Mouse (Mus musculus): ENCODE results near the gene Pir.

The Pir gene

GRCm38 (mm10) chrX:164269285-164269761, at the start of gene Pir:
TSS of gene Pir (plus strand) at chrX:164269371.
- peak; percentile 94 for DNase-seq (ENCODE audit: low read depth, low spot score)

GRCm38 (mm10) chrX:164221989-164222388, 47.2 kb upstream of the Pir start:
- peak; percentile 31 for DNase-seq (ENCODE audit: low read depth, low spot score)

- DNase-seq (ENCODE audit: low read depth, low spot score) = peak; percentile 1
Observed at GRCm38 (mm10) chrX:164233380-164233779, 35.8 kb upstream of the Pir start.

GRCm38 (mm10) chrX:164245714-164246113, 23.5 kb upstream of the Pir start:
- DNase-seq (ENCODE audit: low read depth, low spot score) = peak; percentile 13

- DNase-seq (ENCODE audit: low read depth, low spot score) = no peak
Observed at GRCm38 (mm10) chrX:164246722-164247121, 22.4 kb upstream of the Pir start.

- no peak for DNase-seq (ENCODE audit: low read depth, low spot score)
Observed at GRCm38 (mm10) chrX:164256527-164256926, 12.6 kb upstream of the Pir start.

- no peak for DNase-seq (ENCODE audit: low read depth, low spot score)
Observed at GRCm38 (mm10) chrX:164258057-164258456, 11.1 kb upstream of the Pir start, which contains the start of gene Bmx. TSS of gene Bmx (minus strand) at chrX:164258193.

GRCm38 (mm10) chrX:164258662-164259061, 10.5 kb upstream of the Pir start:
- DNase-seq (ENCODE audit: low read depth, low spot score) = no peak

GRCm38 (mm10) chrX:164262286-164262685, 6.9 kb upstream of the Pir start:
- DNase-seq (ENCODE audit: low read depth, low spot score) = peak; percentile 61

- no peak for DNase-seq (ENCODE audit: low read depth, low spot score)
Observed at GRCm38 (mm10) chrX:164264861-164265260, 4.3 kb upstream of the Pir start.

- DNase-seq (ENCODE audit: low read depth, low spot score) = no peak
Observed at GRCm38 (mm10) chrX:164270603-164271002, 1.4 kb downstream of the Pir start.

- no peak for DNase-seq (ENCODE audit: low read depth, low spot score)
Observed at GRCm38 (mm10) chrX:164275536-164275935, 6.4 kb downstream of the Pir start.

GRCm38 (mm10) chrX:164280918-164281647, 11.9 kb downstream of the Pir start:
- DNase-seq (ENCODE audit: low read depth, low spot score) = no peak

- DNase-seq (ENCODE audit: low read depth, low spot score) = no peak
Observed at GRCm38 (mm10) chrX:164283808-164284207, 14.6 kb downstream of the Pir start.

- peak; percentile 43 for DNase-seq (ENCODE audit: low read depth, low spot score)
Observed at GRCm38 (mm10) chrX:164287077-164287476, 17.9 kb downstream of the Pir start.

- no peak for DNase-seq (ENCODE audit: low read depth, low spot score)
Observed at GRCm38 (mm10) chrX:164291147-164291546, 22.0 kb downstream of the Pir start.

- no peak for DNase-seq (ENCODE audit: low read depth, low spot score)
Observed at GRCm38 (mm10) chrX:164306250-164306649, 37.1 kb downstream of the Pir start.

GRCm38 (mm10) chrX:164313876-164314275, 44.7 kb downstream of the Pir start:
- DNase-seq (ENCODE audit: low read depth, low spot score) = no peak

- DNase-seq (ENCODE audit: low read depth, low spot score) = no peak
Observed at GRCm38 (mm10) chrX:164318554-164318953, 49.4 kb downstream of the Pir start.

- DNase-seq (ENCODE audit: low read depth, low spot score) = no peak
Observed at GRCm38 (mm10) chrX:164320031-164320430, 50.9 kb downstream of the Pir start.

- no peak for DNase-seq (ENCODE audit: low read depth, low spot score)
Observed at GRCm38 (mm10) chrX:164322492-164322891, 53.3 kb downstream of the Pir start.

- no peak for DNase-seq (ENCODE audit: low read depth, low spot score)
Observed at GRCm38 (mm10) chrX:164323391-164323913, 54.3 kb downstream of the Pir start.

- no peak for DNase-seq (ENCODE audit: low read depth, low spot score)
Observed at GRCm38 (mm10) chrX:164330351-164330750, 61.2 kb downstream of the Pir start.
